Mouse (Mus musculus): ENCODE results near the gene Crtac1.
A peak's percentile ranks its signal among the peaks of the same experiment; 100 is the strongest.

Gene Crtac1

GRCm38 (mm10) chr19:42415042-42415441 lies 16.5 kb downstream of the Crtac1 start:
- no peak for DNase-seq

GRCm38 (mm10) chr19:42409856-42410255 lies 21.7 kb downstream of the Crtac1 start:
- no peak for DNase-seq

GRCm38 (mm10) chr19:42409226-42409625 lies 22.4 kb downstream of the Crtac1 start:
- no peak for DNase-seq

GRCm38 (mm10) chr19:42404364-42404763 lies 27.2 kb downstream of the Crtac1 start:
- DNase-seq = no peak

- DNase-seq = no peak
These were observed 31.6 kb downstream of the Crtac1 start for GRCm38 (mm10) chr19:42399974-42400373.

GRCm38 (mm10) chr19:42397281-42397680 lies 34.3 kb downstream of the Crtac1 start:
- DNase-seq = peak; percentile 16 to 71

GRCm38 (mm10) chr19:42394848-42395534 lies 36.6 kb downstream of the Crtac1 start:
- no peak for DNase-seq

GRCm38 (mm10) chr19:42393920-42394319 lies 37.7 kb downstream of the Crtac1 start:
- DNase-seq = no peak

- no peak for DNase-seq
These were observed 39.5 kb downstream of the Crtac1 start for GRCm38 (mm10) chr19:42392094-42392493.

GRCm38 (mm10) chr19:42389574-42389973 lies 42.0 kb downstream of the Crtac1 start:
- no peak for DNase-seq

GRCm38 (mm10) chr19:42384981-42385598 lies 46.5 kb downstream of the Crtac1 start:
- no peak for DNase-seq

- no peak for DNase-seq
These were observed 50.6 kb downstream of the Crtac1 start for GRCm38 (mm10) chr19:42380981-42381373.

GRCm38 (mm10) chr19:42380321-42380980 lies 51.1 kb downstream of the Crtac1 start:
- no peak for DNase-seq

GRCm38 (mm10) chr19:42379798-42380197 lies 51.8 kb downstream of the Crtac1 start:
- DNase-seq = no peak

GRCm38 (mm10) chr19:42377206-42377605 lies 54.4 kb downstream of the Crtac1 start:
- no peak for DNase-seq

GRCm38 (mm10) chr19:42363551-42363950 lies 68.0 kb downstream of the Crtac1 start:
- no peak for DNase-seq

GRCm38 (mm10) chr19:42358406-42358805 lies 73.2 kb downstream of the Crtac1 start:
- DNase-seq = no peak

GRCm38 (mm10) chr19:42356854-42357253 lies 74.7 kb downstream of the Crtac1 start:
- no peak for DNase-seq

GRCm38 (mm10) chr19:42355476-42355875 lies 76.1 kb downstream of the Crtac1 start:
- DNase-seq = no peak

GRCm38 (mm10) chr19:42341183-42341582 lies 90.4 kb downstream of the Crtac1 start:
- DNase-seq = peak in 1 of 2 experiments; percentile 18

- no peak for DNase-seq
These were observed 99.4 kb downstream of the Crtac1 start for GRCm38 (mm10) chr19:42332081-42332736.

- DNase-seq = no peak
These were observed 100.1 kb downstream of the Crtac1 start for GRCm38 (mm10) chr19:42331446-42331845.

- no peak for DNase-seq
These were observed 103.4 kb downstream of the Crtac1 start for GRCm38 (mm10) chr19:42328160-42328559.

Data from kidney, postnatal 36 days (tissue).